Mouse (Mus musculus): ENCODE results near the gene Atoh7.

DNA sequence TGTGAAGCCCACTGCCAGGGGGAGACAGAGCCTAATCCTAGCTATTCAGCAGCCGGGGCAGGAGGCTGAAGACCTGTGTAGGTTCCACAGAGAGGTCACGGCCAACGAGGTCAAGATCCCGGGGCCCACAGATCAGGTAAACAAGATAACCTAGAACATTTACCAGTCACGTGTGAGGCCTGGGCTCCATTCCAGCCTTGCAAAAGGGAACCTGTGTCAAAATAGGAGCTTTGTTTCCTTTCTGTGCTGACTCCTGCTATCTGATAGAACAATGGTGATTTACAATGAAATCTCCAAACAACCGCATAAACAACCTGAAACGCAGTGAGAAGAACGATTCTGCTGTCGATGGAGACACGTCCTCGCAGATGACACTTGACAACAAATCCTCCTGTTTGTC is 39.0 kb upstream of the Atoh7 start:
- TF ChIP-seq CTCF (IDR thresholded peaks at IDR 0.05; ENCODE audit: low read depth) (no peak), EP300 (optimal IDR thresholded peaks at IDR 0.05) (no peak)

Measured in stomach, postnatal 0 days (tissue).